Mouse (Mus musculus) ES-E14 (cell line): Measurements from ENCODE around the gene Cgnl1. TPM values are rescaled to one million over a fixed set of nuclear protein-coding genes. Genes with fewer than 3 reads are reported as not detected.

Source experiments
- DNase-seq: peaks from one replicate; pipeline ENCODE4 v3.0.0-alpha.2; 2013; ENCODE audit warnings: low read depth, low spot score
- H3K27ac ChIP-seq: 2 replicates; pipeline ENCODE4 v1.5.1; 2012; ENCODE audit warnings: low read depth, mild to moderate bottlenecking, low read length, moderate library complexity, mixed read lengths; ENCODE audit not compliant: poor library complexity, insufficient read depth, severe bottlenecking
- H3K36me3 ChIP-seq: 2 replicates; pipeline ENCODE4 v1.6.1; 2012; ENCODE audit warnings: mild to moderate bottlenecking, low read length, moderate library complexity, mixed read lengths; ENCODE audit not compliant: control insufficient read depth, poor library complexity, insufficient read depth, severe bottlenecking
- H3K4me1 ChIP-seq, 2 experiments: fragments of 150-350 bp in 1 of 2; sonication (generic) in 1 of 2; 2 replicates each; pipeline ENCODE4 v1.6.1; 2012; ENCODE audit warnings: low read length in 2 of 2, mild to moderate bottlenecking in 1 of 2, mixed read lengths in 1 of 2; ENCODE audit not compliant: control insufficient read depth in 2 of 2, insufficient read depth in 2 of 2, poor library complexity in 1 of 2
- H3K4me3 ChIP-seq, 2 experiments: fragments of 150-350 bp in 1 of 2; sonication (generic) in 1 of 2; 2 replicates each; pipeline ENCODE4 v1.5.1; 2012; ENCODE audit warnings: low read length in 2 of 2, low read depth in 1 of 2, mild to moderate bottlenecking in 1 of 2, mixed read lengths in 1 of 2; ENCODE audit not compliant: insufficient read depth in 1 of 2, poor library complexity in 1 of 2, severe bottlenecking in 1 of 2
- H3K9ac ChIP-seq: 2 replicates; pipeline ENCODE4 v1.6.1; 2012; ENCODE audit warnings: low read depth, mild to moderate bottlenecking, low read length, mixed read lengths; ENCODE audit not compliant: poor library complexity, insufficient read depth, severe bottlenecking
- H3K9me3 ChIP-seq: fragments of 150-350 bp; sonication (generic); 2 replicates; pipeline ENCODE4 v1.6.1; 2012; ENCODE audit warnings: low read depth, mild to moderate bottlenecking, low read length; ENCODE audit not compliant: control insufficient read depth, insufficient read depth
- CHD2 ChIP-seq: IDR thresholded peaks from 2 replicates; pipeline ENCODE4 v1.6.1; 2014; ENCODE audit warnings: mild to moderate bottlenecking, low read depth, low read length, inconsistent platforms
- HCFC1 ChIP-seq: IDR thresholded peaks from 2 replicates; pipeline ENCODE4 v1.6.1; 2012; ENCODE audit warnings: low read length, inconsistent platforms, borderline replicate concordance; ENCODE audit not compliant: insufficient read depth
- MAFK ChIP-seq: IDR thresholded peaks from 2 replicates; pipeline ENCODE4 v1.6.1; 2014; ENCODE audit warnings: mild to moderate bottlenecking, low read depth, low read length, inconsistent platforms; ENCODE audit not compliant: insufficient read depth
- ZC3H11A ChIP-seq: IDR thresholded peaks from 2 replicates; pipeline ENCODE4 v1.6.1; 2012; ENCODE audit warnings: low read depth, mild to moderate bottlenecking, inconsistent platforms, low read length, borderline replicate concordance
- ZNF384 ChIP-seq: IDR thresholded peaks from 2 replicates; pipeline ENCODE4 v1.6.1; 2012; ENCODE audit warnings: low read depth, low read length, inconsistent platforms
- in situ Hi-C, 2 experiments: fragments of 600-800 bp; cut with MboI; formaldehyde crosslinking; loops; one replicate each; pipeline ENCODE4 v1.15.1; 2025; ENCODE audit warnings: low sequenced_read_pairs in 2 of 2, inconsistent platforms in 1 of 2; ENCODE audit not compliant: unreplicated experiment in 2 of 2
- total RNA-seq: library from RNA; depleted of rRNA; stranded (reverse); fragments of 300-350 nt; gene quantifications from 2 replicates; pipeline ENCODE4 v1.2.3, GENCODE M21; 2012

The Cgnl1 gene
- total RNA-seq, 1 experiment: 45.9 TPM

DNA sequence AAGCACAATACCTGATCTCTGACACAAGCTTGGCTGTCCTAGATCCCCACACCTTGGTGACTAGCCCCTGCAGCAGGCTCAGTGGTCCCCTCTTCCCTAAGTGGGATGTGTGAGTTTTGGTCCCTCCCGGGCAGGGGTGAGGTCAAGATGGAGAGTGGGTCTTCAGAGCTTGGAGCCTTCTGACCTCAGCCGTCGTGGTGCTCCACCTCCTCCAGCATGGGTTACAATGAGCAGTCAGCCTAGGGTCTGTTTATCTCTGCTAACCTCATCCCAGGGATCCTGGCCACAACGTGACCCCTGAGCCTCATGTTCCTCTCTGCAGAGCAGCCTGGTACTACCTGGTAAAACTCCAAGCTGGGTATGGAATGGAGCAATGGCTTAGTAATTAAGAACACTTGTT lies 36.4 kb upstream of the Cgnl1 start:
- TF ChIP-seq HCFC1: no peak
- TF ChIP-seq ZNF384: no peak
- TF ChIP-seq CHD2: no peak
- no peak for TF ChIP-seq ZC3H11A
- no peak for TF ChIP-seq MAFK
- Histone ChIP-seq H3K9ac (no peak overlapping the region), H3K4me3 (no peak overlapping the region), H3K9me3 (no peaks in the 10 kb centered on the region), H3K36me3 (no peaks in the 10 kb centered on the region), H3K27ac (no peak overlapping the region), H3K4me1 (peaks cover 0 to 5% of the 10 kb centered on the region in 2 experiments; a peak in 1 of 4 replicates)
- in situ Hi-C loops: loop anchor here (5.0 to 10.0 kb wide), 2 partner anchors 160 to 163 kb away; no protein-coding TSS in a partner anchor
- no peak for DNase-seq

DNA sequence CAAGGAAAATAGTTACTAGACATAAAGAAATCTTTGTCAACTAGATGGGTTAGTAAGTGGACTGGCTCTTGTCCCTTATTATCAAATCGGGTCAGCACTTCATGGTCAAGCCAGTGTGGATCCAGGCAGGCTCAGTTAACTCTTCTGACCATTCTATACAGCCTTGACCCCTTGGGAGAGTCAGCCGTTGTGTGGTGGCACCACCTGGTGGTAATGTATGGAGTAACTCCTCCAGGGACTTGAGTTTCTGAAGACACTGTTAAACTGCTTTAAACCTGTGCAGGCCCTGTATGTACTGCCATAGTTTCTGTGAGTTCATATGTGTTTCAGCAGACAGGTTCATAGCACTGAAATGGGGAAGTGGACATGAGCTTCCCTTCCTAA lies 35.0 kb upstream of the Cgnl1 start:
- Histone ChIP-seq H3K4me1 (peaks cover 0 to 5% of the 10 kb centered on the region in 2 experiments; a peak in 1 of 4 replicates), H3K27ac (no peak overlapping the region), H3K4me3 (no peak overlapping the region), H3K36me3 (no peaks in the 10 kb centered on the region), H3K9me3 (no peaks in the 10 kb centered on the region), H3K9ac (no peak overlapping the region)
- in situ Hi-C loops: loop anchor here (5.0 to 10.0 kb wide), 2 partner anchors 159 to 162 kb away; no protein-coding TSS in a partner anchor
- DNase-seq: peak; percentile 59
- TF ChIP-seq MAFK: no peak
- peak; percentile 82; the same call in 1 of the 2 replicates for TF ChIP-seq ZC3H11A

DNA sequence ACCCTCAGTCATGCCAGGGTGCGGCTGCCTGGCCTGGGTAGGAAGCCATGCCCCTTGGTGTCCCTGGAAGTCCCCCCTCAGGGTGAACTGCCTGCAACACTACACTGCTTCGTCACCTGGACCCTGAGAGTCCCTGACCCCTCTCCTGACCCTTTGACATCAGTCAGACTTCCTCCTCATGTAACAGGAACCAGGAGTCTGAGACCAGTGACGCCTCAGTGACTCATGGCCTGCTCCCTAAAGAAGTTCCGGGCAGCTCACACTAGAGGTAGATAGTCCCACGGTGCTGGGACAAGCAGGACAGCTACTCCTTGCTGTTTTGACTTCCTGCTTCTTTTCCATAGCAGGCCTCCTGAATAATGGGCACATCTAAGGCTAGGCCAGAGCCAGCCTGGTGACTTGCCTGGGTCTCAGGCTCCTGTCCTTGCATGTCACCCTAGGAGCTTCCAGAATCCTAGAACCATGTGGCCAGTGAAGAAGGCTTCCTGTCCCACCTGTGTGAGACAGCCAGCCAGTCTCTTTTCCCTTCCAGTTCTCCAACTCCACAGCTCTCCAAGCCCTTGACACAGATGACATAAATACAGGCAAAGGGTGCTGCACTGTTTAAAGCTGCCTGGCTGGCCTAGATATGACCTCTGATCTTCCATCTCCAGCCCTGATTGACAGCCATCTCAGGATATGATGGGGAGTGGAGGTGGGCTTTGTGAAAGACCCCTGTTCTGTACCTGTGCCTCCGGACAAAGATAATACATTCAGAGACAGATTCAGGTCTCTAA lies 34.4 kb upstream of the Cgnl1 start:
- in situ Hi-C loops: loop anchor here (5.0 to 10.0 kb wide), 2 partner anchors 159 to 161 kb away; no protein-coding TSS in a partner anchor
- no peaks in the 10 kb centered on the region for H3K36me3 ChIP-seq
- no peak overlapping the region for H3K9ac ChIP-seq
- H3K4me1 ChIP-seq: peaks cover 0 to 3% of the 10 kb centered on the region in 2 experiments; a peak in 1 of 4 replicates
- H3K27ac ChIP-seq: no peak overlapping the region
- no peaks in the 10 kb centered on the region for H3K9me3 ChIP-seq
- no peak for TF ChIP-seq MAFK
- no peak for TF ChIP-seq HCFC1
- no peak for TF ChIP-seq ZNF384
- no peak for TF ChIP-seq CHD2
- TF ChIP-seq ZC3H11A: no peak
- DNase-seq: no peak
- H3K4me3 ChIP-seq: no peak overlapping the region

DNA sequence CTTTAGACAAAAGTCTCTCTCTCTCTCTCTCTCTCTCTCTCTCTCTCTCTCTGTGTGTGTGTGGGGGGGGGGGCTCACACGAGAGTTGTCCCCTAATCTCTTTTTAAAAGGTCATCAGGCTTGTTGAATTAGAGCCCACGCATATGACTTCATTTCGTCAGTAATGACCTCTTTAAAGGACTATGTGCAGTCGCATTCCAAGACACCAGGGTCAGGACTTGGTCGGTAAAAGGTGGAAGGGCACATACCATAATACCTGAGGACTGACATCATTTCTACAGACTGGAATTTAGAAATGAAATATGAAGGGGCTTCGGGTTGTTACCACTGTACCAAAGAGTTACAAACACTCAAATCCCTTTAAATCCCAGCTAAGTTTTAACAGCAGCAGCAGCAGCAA lies 32.7 kb upstream of the Cgnl1 start:
- no peak for TF ChIP-seq ZC3H11A
- TF ChIP-seq CHD2: no peak
- TF ChIP-seq MAFK: no peak
- TF ChIP-seq ZNF384: no peak
- no peak for TF ChIP-seq HCFC1
- no peak for DNase-seq
- in situ Hi-C loops: loop anchor here in 1 of 2 experiments (10.0 kb wide), 1 partner anchor 159 kb away; no protein-coding TSS in a partner anchor

DNA sequence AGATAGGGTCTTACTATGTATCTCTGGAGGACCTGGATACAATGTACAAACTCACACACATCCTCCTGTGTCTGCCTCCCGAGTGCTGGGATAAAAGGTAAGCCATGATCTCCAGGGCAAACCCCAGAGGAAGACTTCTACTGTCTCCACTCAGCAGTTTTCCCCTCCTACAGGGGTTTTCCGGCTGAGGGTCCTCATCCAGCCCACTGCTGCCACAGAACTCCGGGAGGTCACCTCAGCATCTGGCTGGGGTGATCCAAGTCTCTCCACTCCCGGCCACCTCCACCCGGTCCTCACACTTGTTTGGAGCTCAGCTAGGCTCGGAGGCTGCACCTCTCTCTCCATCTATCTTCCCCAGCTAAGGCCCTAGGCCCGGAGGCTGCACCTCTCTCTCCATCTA lies 31.9 kb upstream of the Cgnl1 start:
- DNase-seq: no peak
- TF ChIP-seq ZC3H11A: no peak
- no peak for TF ChIP-seq HCFC1
- TF ChIP-seq ZNF384: no peak
- TF ChIP-seq MAFK: no peak
- no peak for TF ChIP-seq CHD2
- peaks cover 0 to 3% of the 10 kb centered on the region in 2 experiments; a peak in 1 of 4 replicates for H3K4me1 ChIP-seq
- no peak overlapping the region for H3K4me3 ChIP-seq
- no peaks in the 10 kb centered on the region for H3K36me3 ChIP-seq
- no peaks in the 10 kb centered on the region for H3K9me3 ChIP-seq
- H3K9ac ChIP-seq: no peak overlapping the region
- in situ Hi-C loops: loop anchor here in 1 of 2 experiments (10.0 kb wide), 1 partner anchor 158 kb away; no protein-coding TSS in a partner anchor
- H3K27ac ChIP-seq: no peak overlapping the region

More for the DNA sequence above, 32.7 kb upstream of the Cgnl1 start:
- H3K9me3 ChIP-seq: no peaks in the 10 kb centered on the region
- H3K27ac ChIP-seq: no peak overlapping the region
- peaks cover 0 to 3% of the 10 kb centered on the region in 2 experiments; a peak in 1 of 4 replicates for H3K4me1 ChIP-seq
- H3K9ac ChIP-seq: no peak overlapping the region
- H3K36me3 ChIP-seq: no peaks in the 10 kb centered on the region
- H3K4me3 ChIP-seq: no peak overlapping the region
